Mouse (Mus musculus) thymus, adult 2 months (tissue): ENCODE measurements around the gene Rad54l.

Experiments used
- CTCF ChIP-seq: fragments of 200-500 bp; IDR thresholded peaks from 2 replicates; pipeline ENCODE4 v1.5.1; 2012; ENCODE audit warnings: mild to moderate bottlenecking, control low read depth, low read length, moderate library complexity, borderline replicate concordance; ENCODE audit not compliant: control insufficient read depth, poor library complexity, insufficient read depth; ENCODE audit errors: extremely low read depth
- POLR2A ChIP-seq: fragments of 200-500 bp; IDR thresholded peaks from 2 replicates; pipeline ENCODE4 v1.6.1; 2012; ENCODE audit warnings: mild to moderate bottlenecking, low read length, control low read depth, moderate library complexity; ENCODE audit not compliant: control insufficient read depth, poor library complexity, insufficient read depth; ENCODE audit errors: extremely low read depth

DNA sequence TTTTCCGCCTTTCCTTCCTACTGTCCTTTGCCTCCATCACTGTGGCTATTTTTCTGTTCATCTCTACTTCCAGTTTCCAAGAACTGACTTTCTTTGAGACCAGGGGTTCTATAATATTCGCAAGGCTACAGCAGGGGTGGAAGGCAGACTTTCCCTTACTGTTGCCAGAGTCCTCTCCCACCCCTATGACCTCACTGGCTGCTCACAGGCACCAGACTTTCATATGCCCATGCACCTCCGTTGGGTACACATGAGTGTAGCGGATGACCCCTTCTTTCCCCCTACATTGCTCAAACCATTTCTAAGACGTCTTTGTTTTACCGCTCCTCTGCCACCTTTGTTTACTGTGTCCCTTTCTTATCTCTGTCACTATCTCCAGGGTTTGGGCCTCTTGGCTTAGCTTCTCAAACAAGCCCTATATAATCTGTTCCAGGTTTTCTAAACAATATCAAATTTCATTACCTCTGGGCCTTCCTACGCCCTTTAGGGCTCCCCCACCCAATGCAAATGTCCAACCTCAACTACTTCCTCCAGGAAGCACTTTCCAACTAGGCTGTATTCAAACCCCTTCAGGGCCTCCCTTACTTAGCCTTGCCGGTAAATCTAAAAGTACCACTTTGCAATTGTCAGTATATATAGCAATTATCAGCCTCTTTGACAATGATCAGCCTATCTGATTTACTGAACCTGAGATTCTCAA, 42.4 kb upstream of the Rad54l start:
- TF ChIP-seq CTCF (no peak), POLR2A (no peak)
